Mouse (Mus musculus): ENCODE data around the gene Sfxn5. TPM values are rescaled to one million over a fixed set of nuclear protein-coding genes. Genes with fewer than 3 reads are reported as not detected.
A peak's percentile ranks its signal among the peaks of the same experiment; 100 is the strongest.

The Sfxn5 gene
- total RNA-seq, 2 experiments from 2014 or later, result 3.9 to 5.7 TPM

GRCm38 (mm10) chr6:85294004-85294379 lies 39.2 kb downstream of the Sfxn5 start:
- intact Hi-C loops (cut with DNase I), result no loop called here
- no peak for DNase-seq

GRCm38 (mm10) chr6:85293255-85294003 lies 39.8 kb downstream of the Sfxn5 start:
- intact Hi-C loops (cut with DNase I), result no loop called here
- peak in 1 of 2 experiments; percentile 16 for DNase-seq

GRCm38 (mm10) chr6:85290869-85291824 lies 42.1 kb downstream of the Sfxn5 start:
- intact Hi-C loops (cut with DNase I), result no loop called here
- no peak for DNase-seq

GRCm38 (mm10) chr6:85288193-85288857 lies 44.9 kb downstream of the Sfxn5 start:
- DNase-seq, result no peak
- intact Hi-C loops (cut with DNase I), result no loop called here

GRCm38 (mm10) chr6:85286283-85287047 lies 46.8 kb downstream of the Sfxn5 start:
- intact Hi-C loops (cut with DNase I), result no loop called here
- no peak for DNase-seq

GRCm38 (mm10) chr6:85280871-85281270 lies 52.4 kb downstream of the Sfxn5 start:
- intact Hi-C loops (cut with DNase I), result no loop called here
- no peak for DNase-seq

GRCm38 (mm10) chr6:85276571-85276970 lies 56.7 kb downstream of the Sfxn5 start:
- no peak for DNase-seq
- intact Hi-C loops (cut with DNase I), result no loop called here

- no peak for DNase-seq
- intact Hi-C loops (cut with DNase I), result no loop called here
Measured at GRCm38 (mm10) chr6:85272436-85272835, 60.8 kb downstream of the Sfxn5 start.

- intact Hi-C loops (cut with DNase I), result no loop called here
- no peak for DNase-seq
Measured at GRCm38 (mm10) chr6:85266060-85266459, 67.2 kb downstream of the Sfxn5 start.

GRCm38 (mm10) chr6:85264982-85265518 lies 68.2 kb downstream of the Sfxn5 start:
- intact Hi-C loops (cut with DNase I), result loop anchor here (5.0 kb wide), 1 partner anchor 67 kb away; the partner anchor contains the start of gene Sfxn5
- no peak for DNase-seq

- intact Hi-C loops (cut with DNase I), result loop anchor here (2.0 to 5.0 kb wide), 3 partner anchors 69 to 148 kb away; partner anchors contain the start of gene Sfxn5
- peak; percentile 44 to 77 for DNase-seq
Measured at GRCm38 (mm10) chr6:85262865-85263515, 70.2 kb downstream of the Sfxn5 start.

- intact Hi-C loops (cut with DNase I), result no loop called here
Measured at GRCm38 (mm10) chr6:85259094-85259630, 74.1 kb downstream of the Sfxn5 start.

GRCm38 (mm10) chr6:85255578-85255977 lies 77.6 kb downstream of the Sfxn5 start:
- intact Hi-C loops (cut with DNase I), result no loop called here
- no peak for DNase-seq

More at GRCm38 (mm10) chr6:85259094-85259630, 74.1 kb downstream of the Sfxn5 start:
- no peak for DNase-seq

- DNase-seq, result peak; percentile 26 to 42
- intact Hi-C loops (cut with DNase I), result no loop called here
Measured at GRCm38 (mm10) chr6:85253994-85254541, 79.2 kb downstream of the Sfxn5 start.

- no peak for DNase-seq
- intact Hi-C loops (cut with DNase I), result no loop called here
Measured at GRCm38 (mm10) chr6:85253275-85253674, 79.9 kb downstream of the Sfxn5 start.

GRCm38 (mm10) chr6:85252251-85253058 lies 80.8 kb downstream of the Sfxn5 start:
- intact Hi-C loops (cut with DNase I), result no loop called here
- DNase-seq, result no peak

- intact Hi-C loops (cut with DNase I), result no loop called here
- peak; percentile 29 to 33 for DNase-seq
Measured at GRCm38 (mm10) chr6:85250811-85251241, 82.4 kb downstream of the Sfxn5 start.

GRCm38 (mm10) chr6:85249821-85250220 lies 83.4 kb downstream of the Sfxn5 start:
- DNase-seq, result no peak
- intact Hi-C loops (cut with DNase I), result no loop called here
